Mouse (Mus musculus) kidney, embryonic 15.5 days (tissue): Measurements from ENCODE around the gene Sec24c. TPM values are rescaled to one million over a fixed set of nuclear protein-coding genes. Genes with fewer than 3 reads are reported as not detected.

Experiments
- ATAC-seq: fragments of 200-750 bp; cut with Nextera tagmentation; replicated peaks from 2 replicates; pipeline ENCODE4 v1.8.0; 2017; ENCODE audit warnings: moderate TSS enrichment; ENCODE audit not compliant: low FRiP score
- H3K27ac ChIP-seq: fragments of 300-500 bp; sonication (generic); 2 replicates; pipeline ENCODE4 v1.5.1; 2015; ENCODE audit warnings: mild to moderate bottlenecking, inconsistent platforms
- H3K27me3 ChIP-seq: fragments of 300-500 bp; sonication (generic); 2 replicates; pipeline ENCODE4 v1.6.1; 2015; ENCODE audit warnings: inconsistent platforms
- H3K36me3 ChIP-seq: fragments of 300-500 bp; sonication (generic); 2 replicates; pipeline ENCODE4 v1.6.1; 2015; ENCODE audit warnings: inconsistent platforms
- H3K4me1 ChIP-seq: fragments of 300-500 bp; sonication (generic); 2 replicates; pipeline ENCODE4 v1.6.1; 2015; ENCODE audit warnings: inconsistent platforms
- H3K4me2 ChIP-seq: fragments of 300-500 bp; sonication (generic); 2 replicates; pipeline ENCODE4 v1.6.1; 2015; ENCODE audit warnings: moderate library complexity, mild to moderate bottlenecking, inconsistent platforms
- H3K4me3 ChIP-seq: fragments of 300-500 bp; sonication (generic); replicated peaks from 2 replicates; pipeline ENCODE4 v1.5.1; 2015; ENCODE audit warnings: mild to moderate bottlenecking, inconsistent platforms
- H3K9ac ChIP-seq: fragments of 300-500 bp; sonication (generic); 2 replicates; pipeline ENCODE4 v1.6.1; 2015; ENCODE audit warnings: mild to moderate bottlenecking, inconsistent platforms
- H3K9me3 ChIP-seq: fragments of 300-500 bp; sonication (generic); replicated peaks from 2 replicates; pipeline ENCODE4 v1.6.1; 2016; ENCODE audit warnings: inconsistent platforms
- WGBS: fragments of 180-500 bp; shearing (Covaris S2); methylation state at CpG from one replicate; pipeline ENCODE4 v1.1.7; 2015; ENCODE audit warnings: mixed read lengths; 5-methylcytosine and 5-hydroxymethylcytosine counted together
- polyA plus RNA-seq: library from polyadenylated mRNA; unstranded; fragments of >200 nt; fragmentation: Nextera tagmentation; extraction: Ambion mirVana; gene quantifications from 2 replicates; pipeline ENCODE4 v1.2.1, GENCODE M21; 2015

Gene Sec24c
- polyA plus RNA-seq, 1 experiment from 2014 or later: 106 TPM

DNA sequence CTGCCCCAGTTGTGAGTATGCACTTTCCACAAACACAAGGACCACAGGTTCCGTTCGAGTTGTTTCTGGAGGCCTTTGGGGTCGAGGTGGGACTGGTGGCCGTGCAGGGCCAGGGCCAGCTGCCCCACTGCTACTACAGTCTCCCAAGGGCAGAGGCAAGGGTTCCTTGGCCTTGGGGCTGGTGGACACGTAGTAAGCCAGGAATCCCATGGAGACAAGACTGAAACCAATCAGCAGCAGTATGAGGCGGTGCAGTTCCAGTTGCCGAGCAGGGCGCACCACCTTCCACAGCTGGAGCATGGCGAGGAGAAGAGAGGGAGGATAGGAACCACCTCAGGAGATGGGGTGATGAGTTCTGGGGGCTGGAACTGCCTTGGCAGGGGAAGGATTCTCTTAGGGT lies 55.8 kb downstream of the Sec24c start:
- ATAC-seq: no peak
- H3K4me2 ChIP-seq: no peak overlapping the region
- peaks cover 76% of the 10 kb centered on the region for H3K36me3 ChIP-seq
- no peaks in the 10 kb centered on the region for H3K9me3 ChIP-seq
- no peak overlapping the region for H3K4me3 ChIP-seq
- H3K4me1 ChIP-seq: peaks cover 30% of the 10 kb centered on the region
- no peaks in the 10 kb centered on the region for H3K27me3 ChIP-seq
- H3K27ac ChIP-seq: no peak overlapping the region
- no peak overlapping the region for H3K9ac ChIP-seq
- 82% methylated on average over 9 of the region's 9 CpGs for WGBS

DNA sequence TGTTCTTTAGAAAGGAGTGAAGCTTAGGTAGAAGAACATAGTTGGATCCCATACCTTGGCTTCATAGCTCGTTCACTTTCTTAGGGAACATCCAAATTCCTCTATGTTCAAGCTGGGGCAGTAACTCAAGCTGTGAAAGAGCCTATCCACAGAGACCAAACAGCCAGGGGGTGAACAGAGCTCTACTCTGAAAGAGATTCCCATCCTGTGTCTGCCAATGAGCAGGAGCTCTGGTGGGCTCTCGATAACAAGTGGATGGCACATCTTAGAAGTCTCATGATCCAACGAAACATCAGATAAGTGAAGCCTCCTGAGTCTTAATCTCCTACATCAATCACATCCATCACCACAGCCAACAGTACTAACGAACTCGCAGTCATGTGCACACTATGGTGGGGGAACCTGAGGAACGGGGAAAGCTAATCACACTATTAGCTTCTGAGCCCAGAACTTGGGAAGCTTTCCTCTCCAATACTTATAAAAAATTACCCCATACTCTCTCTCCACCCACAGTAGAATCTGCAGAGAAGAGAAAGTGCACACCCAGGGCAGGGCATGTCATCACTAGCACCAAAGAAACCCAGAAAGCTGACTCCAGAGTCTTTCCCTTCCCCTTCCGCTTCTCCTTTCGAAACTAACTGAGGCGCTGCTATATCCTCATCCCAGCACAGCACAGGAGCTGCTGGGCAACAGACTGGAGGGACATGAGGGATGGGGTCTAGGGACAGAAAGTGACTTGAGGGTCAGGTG lies 56.9 kb downstream of the Sec24c start:
- Histone ChIP-seq H3K27me3 (no peaks in the 10 kb centered on the region), H3K9ac (no peak overlapping the region)

DNA sequence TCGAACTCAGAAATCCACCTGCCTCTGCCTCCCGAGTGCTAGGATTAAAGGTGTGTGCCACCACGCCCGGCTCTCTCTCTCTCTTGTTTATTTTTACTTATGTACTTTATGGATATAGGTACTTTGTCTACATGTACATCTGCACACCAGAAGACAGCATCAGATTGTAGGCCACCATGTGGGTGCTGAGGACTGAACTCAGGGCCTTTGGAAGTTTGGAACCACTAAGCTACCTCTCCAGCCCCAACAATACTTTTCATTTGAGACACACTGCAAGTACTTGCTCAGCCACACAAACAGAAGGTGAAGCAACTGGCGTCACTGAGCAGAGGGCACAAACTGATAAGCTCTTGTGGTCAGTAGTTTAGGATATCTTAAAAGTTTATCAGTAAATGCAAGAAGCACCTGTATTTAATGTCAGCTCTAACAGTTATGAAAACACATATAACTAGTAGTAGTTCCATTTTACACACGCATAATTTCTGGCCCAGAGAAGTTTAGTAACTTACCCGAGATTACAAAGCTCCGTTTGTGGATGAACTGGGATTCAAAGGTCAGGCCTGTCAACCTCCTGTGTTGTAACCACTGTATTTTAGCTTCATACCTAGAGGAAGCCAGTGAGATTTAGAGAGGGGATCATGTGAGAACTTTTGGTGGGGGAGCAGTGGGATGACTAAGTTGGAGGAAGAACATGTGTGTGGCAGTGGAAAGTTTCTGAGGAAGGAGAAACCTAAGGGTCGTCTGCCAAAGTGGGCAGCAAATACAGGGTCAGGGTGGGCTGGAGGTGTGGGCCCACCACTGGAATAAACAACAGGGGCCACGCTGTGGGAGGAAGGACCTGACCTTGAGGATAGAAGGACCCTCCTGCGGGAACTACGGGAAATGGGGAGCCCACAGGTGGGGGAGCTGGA lies 59.2 kb downstream of the Sec24c start:
- peak overlapping the region; percentile 94 for H3K27ac ChIP-seq
- no peaks in the 10 kb centered on the region for H3K9me3 ChIP-seq
- peaks cover 75% of the 10 kb centered on the region for H3K36me3 ChIP-seq
- peak overlapping the region; percentile 73 for H3K9ac ChIP-seq
- 44% methylated on average over 12 of the region's 12 CpGs for WGBS
- H3K4me3 ChIP-seq: peak overlapping the region; percentile 89
- H3K4me1 ChIP-seq: peaks cover 36% of the 10 kb centered on the region
- H3K4me2 ChIP-seq: peak overlapping the region; percentile 73
- ATAC-seq: no peak
- H3K27me3 ChIP-seq: no peaks in the 10 kb centered on the region

More for the DNA sequence above, 56.9 kb downstream of the Sec24c start:
- Histone ChIP-seq H3K4me1 (peaks cover 36% of the 10 kb centered on the region), H3K4me2 (no peak overlapping the region), H3K4me3 (no peak overlapping the region), H3K27ac (no peak overlapping the region), H3K9me3 (no peaks in the 10 kb centered on the region), H3K36me3 (peaks cover 75% of the 10 kb centered on the region)
- 86% methylated on average over 9 of the region's 9 CpGs for WGBS
- ATAC-seq: no peak

DNA sequence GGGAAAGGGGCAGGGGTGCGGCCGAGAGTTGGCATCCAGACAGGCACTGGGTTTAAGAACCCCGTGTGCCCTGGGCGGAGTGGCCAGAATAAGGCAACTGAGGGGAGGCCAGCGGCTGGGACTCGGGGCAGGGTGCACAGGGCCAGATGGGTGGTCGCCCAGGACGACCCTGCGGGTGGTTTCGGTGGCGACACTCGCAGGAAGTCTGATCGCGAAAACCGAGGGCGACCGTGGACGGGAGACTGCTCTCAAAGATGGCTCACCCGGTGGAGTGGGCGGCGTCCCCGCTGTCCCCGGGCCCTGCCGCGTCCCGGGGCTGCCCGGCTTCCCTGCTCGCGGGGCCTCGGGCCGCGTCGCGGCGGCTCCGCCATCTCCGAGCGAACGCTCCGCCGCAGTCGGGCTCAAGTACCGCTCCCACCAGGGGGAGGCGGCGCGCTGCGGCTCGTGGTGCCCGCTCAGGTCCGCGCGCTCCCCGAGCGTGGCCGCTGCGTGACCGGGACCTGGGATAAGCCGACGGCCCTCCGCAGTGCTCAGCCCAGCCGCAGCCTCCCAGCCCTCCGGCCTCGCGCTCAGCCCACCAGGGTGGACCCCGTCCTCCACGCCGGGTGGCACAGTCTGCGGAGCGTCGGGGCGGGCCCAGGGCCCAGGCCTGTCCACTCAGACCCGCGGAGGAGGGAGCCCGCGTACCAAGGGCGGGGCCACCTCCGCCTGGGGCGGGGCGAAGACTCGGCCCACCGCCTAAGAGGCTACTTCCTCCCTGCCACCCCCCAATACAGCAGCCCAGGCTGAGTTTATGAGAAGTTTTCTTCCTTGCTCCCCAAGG lies 60.1 kb downstream of the Sec24c start, which contains the start of gene Ndst2:
Gene Ndst2 (minus strand): TSS at position 611 of the 823 bp plus-strand sequence.
- peak within 1 kb of the TSS; percentile 73 for H3K9ac ChIP-seq
- peak within 1 kb of the TSS; percentile 89 for H3K4me3 ChIP-seq
- peaks cover 36% of the 10 kb centered on the region for H3K4me1 ChIP-seq
- WGBS: under 1% methylated on average over 80 of the region's 81 CpGs
- ATAC-seq: peak; percentile 99
- H3K4me2 ChIP-seq: peak within 1 kb of the TSS; percentile 73
- peaks cover 75% of the 10 kb centered on the region for H3K36me3 ChIP-seq
- H3K27ac ChIP-seq: peak within 1 kb of the TSS; percentile 94
- no peaks in the 10 kb centered on the region for H3K9me3 ChIP-seq
- no peaks in the 10 kb centered on the region for H3K27me3 ChIP-seq

DNA sequence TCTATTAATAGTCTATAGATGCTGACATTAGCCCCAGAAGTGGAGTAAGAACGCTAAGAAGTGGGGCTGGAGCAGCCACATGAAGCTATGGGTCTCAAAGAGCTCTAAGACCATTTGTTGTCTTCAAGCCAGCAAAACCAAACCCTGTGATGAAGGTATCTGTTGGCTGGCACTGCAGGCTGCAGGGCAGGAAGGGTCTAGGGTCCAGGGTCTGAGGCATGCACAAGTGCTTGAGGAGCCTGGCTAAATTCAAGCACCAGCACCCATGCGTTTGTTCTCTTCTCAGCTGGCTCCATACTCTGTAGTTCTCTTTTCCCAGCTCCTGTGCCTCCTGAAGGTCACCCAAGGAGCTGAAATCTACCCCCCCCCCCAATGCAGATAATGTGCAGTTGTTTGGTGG lies 60.9 kb downstream of the Sec24c start:
- Histone ChIP-seq H3K4me2 (no peak overlapping the region; the same call in 1 of the 2 replicates), H3K9me3 (no peaks in the 10 kb centered on the region), H3K27ac (peak overlapping the region; percentile 49), H3K4me1 (peaks cover 36% of the 10 kb centered on the region), H3K36me3 (peaks cover 75% of the 10 kb centered on the region), H3K9ac (no peak overlapping the region), H3K4me3 (no peak overlapping the region), H3K27me3 (no peaks in the 10 kb centered on the region)
- no peak for ATAC-seq
- WGBS: 61% methylated on average over 2 of the region's 2 CpGs

DNA sequence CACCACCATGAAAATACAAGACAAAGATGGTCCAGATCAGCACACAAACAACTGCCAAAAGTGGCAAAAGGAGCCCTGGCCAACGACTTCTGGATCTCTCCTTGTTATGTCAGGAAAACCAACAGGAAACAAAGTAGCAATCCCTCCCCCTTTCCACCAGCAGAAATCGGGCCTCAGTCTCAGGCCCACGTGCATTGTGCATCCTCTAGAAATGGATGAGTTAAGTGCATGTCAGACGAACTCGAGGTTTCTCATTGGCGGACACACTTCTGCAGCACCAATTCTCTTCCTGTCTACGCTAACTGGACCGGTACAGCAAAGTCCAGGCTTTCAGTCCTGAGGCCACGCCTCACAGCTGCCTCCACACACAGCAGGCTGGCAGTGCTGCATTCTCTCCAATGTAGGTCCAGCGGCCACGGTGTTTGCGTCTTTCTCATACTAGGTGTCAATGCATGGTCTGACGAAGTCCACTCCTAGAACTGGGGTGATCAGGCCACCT lies 61.8 kb downstream of the Sec24c start:
- ATAC-seq: no peak
- H3K4me1 ChIP-seq: peaks cover 36% of the 10 kb centered on the region
- no peaks in the 10 kb centered on the region for H3K27me3 ChIP-seq
- no peak overlapping the region for H3K27ac ChIP-seq
- no peak overlapping the region for H3K4me3 ChIP-seq
- H3K9me3 ChIP-seq: no peaks in the 10 kb centered on the region
- no peak overlapping the region for H3K4me2 ChIP-seq
- no peak overlapping the region for H3K9ac ChIP-seq
- WGBS: 78% methylated on average over 13 of the region's 13 CpGs
- peaks cover 75% of the 10 kb centered on the region for H3K36me3 ChIP-seq

DNA sequence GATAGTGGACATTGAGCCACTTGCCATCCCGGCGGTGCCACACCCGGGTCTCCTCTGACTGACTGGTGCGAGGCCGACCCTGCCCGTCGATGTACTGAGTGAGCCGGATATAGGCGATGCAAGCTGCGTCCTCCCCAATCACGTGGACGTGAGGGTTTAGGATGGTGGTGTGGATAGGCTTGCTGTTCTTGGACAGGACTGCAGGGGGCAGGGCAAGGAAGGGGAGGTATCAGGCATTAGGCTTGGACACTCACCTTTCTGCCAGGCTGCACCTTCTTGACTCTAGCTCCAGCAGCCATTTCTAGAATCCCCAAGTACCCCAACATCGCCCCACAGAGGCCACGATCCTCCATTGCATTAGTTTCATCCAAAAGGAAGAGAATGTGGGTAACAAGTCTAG lies 63.2 kb downstream of the Sec24c start:
- H3K27ac ChIP-seq: no peak overlapping the region
- H3K4me2 ChIP-seq: no peak overlapping the region
- H3K36me3 ChIP-seq: peaks cover 76% of the 10 kb centered on the region
- H3K9ac ChIP-seq: no peak overlapping the region
- H3K9me3 ChIP-seq: no peaks in the 10 kb centered on the region
- WGBS: 41% methylated on average over 14 of the region's 14 CpGs
- peaks cover 27% of the 10 kb centered on the region for H3K4me1 ChIP-seq
- ATAC-seq: no peak
- H3K4me3 ChIP-seq: no peak overlapping the region
- H3K27me3 ChIP-seq: no peaks in the 10 kb centered on the region

DNA sequence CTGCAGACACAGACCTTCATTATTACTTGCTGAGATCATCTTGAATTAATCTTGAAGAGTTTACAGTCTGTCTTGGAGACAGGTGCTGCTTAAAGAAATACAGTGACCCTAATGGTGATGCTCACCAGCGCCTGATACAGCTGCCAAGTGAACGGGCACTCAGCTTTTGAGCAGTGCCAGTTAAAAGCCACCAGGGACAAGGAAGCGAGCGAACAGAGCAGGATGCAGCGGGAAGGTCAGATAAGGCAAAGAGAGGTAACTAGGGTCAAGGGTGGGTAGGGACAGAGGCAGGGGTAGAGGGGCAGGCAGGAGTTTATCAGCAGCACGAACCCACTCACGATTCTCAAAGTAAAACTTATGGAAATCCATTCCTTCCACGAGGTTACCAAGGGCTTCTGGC lies 64.4 kb downstream of the Sec24c start:
- 85% methylated on average over 8 of the region's 8 CpGs for WGBS
- peaks cover 82% of the 10 kb centered on the region for H3K36me3 ChIP-seq

DNA sequence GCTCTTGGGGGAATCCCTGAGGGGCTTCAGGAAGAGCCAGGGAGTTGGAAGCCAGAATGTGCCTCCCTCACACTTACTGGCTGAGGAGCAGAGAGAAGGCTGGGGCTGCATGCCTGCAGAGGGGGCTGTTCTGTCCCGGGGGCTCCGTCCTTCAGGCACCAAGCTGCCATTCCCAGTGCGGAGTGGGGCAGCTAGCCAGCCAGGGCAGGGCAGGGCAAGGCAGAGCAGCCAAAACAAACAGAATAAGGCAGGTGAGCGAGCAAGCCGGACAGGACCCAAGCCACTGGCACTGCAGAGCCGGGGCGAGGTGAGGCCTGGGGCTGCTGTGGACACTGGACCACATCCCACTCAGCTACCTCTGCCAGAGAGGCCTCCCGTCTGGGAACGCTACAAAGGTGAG lies 67.2 kb downstream of the Sec24c start:
- WGBS: 73% methylated on average over 9 of the region's 9 CpGs
- Histone ChIP-seq H3K27me3 (no peaks in the 10 kb centered on the region), H3K36me3 (peaks cover 96% of the 10 kb centered on the region), H3K4me3 (no peak overlapping the region), H3K9me3 (no peaks in the 10 kb centered on the region), H3K4me2 (no peak overlapping the region), H3K4me1 (peaks cover 2% of the 10 kb centered on the region; the same call in 1 of the 2 replicates), H3K9ac (peak overlapping the region; percentile 4; the same call in 1 of the 2 replicates), H3K27ac (no peak overlapping the region)
- no peak for ATAC-seq

More for the DNA sequence above, 64.4 kb downstream of the Sec24c start:
- Histone ChIP-seq H3K9ac (no peak overlapping the region), H3K4me2 (no peak overlapping the region), H3K4me1 (peaks cover 16% of the 10 kb centered on the region), H3K4me3 (no peak overlapping the region), H3K27me3 (no peaks in the 10 kb centered on the region), H3K27ac (no peak overlapping the region), H3K9me3 (no peaks in the 10 kb centered on the region)
- no peak for ATAC-seq

DNA sequence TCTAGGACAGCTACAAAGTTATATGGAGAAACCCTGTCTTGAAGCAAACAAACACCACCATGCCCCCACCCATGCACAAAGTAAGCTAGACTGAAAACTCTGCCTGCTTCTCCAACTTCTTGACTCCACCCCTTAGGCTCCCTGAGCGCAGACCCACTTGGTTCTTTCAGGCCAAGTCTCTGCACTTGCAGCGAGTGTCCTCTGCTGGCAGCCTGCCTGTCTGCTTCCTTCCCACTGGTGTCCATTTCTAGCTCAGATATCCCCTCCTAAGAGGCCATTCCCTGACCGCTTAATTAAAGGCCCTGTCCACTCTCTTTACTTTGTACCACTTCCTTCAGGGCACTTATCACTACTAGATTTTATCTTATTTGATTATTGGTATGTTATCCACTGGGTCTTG lies 69.5 kb downstream of the Sec24c start:
- Histone ChIP-seq H3K36me3 (peaks cover 83% of the 10 kb centered on the region), H3K27ac (no peak overlapping the region), H3K9ac (no peak overlapping the region), H3K4me2 (no peak overlapping the region), H3K27me3 (no peaks in the 10 kb centered on the region), H3K9me3 (no peaks in the 10 kb centered on the region), H3K4me1 (0 out of 2 replicates have a peak, but pooled peaks cover 2% of the 10 kb centered on the region), H3K4me3 (no peak overlapping the region)
- no peak for ATAC-seq
- WGBS: 72% methylated on average over 3 of the region's 3 CpGs
